Mouse (Mus musculus): ENCODE measurements at regions not wholly inside any gene's neighbourhood (a gene's known extent, or its start where the extent isn't known, plus 50 kb on each side); places are given as distances from the start of the nearest gene placed in this dataset.

DNA sequence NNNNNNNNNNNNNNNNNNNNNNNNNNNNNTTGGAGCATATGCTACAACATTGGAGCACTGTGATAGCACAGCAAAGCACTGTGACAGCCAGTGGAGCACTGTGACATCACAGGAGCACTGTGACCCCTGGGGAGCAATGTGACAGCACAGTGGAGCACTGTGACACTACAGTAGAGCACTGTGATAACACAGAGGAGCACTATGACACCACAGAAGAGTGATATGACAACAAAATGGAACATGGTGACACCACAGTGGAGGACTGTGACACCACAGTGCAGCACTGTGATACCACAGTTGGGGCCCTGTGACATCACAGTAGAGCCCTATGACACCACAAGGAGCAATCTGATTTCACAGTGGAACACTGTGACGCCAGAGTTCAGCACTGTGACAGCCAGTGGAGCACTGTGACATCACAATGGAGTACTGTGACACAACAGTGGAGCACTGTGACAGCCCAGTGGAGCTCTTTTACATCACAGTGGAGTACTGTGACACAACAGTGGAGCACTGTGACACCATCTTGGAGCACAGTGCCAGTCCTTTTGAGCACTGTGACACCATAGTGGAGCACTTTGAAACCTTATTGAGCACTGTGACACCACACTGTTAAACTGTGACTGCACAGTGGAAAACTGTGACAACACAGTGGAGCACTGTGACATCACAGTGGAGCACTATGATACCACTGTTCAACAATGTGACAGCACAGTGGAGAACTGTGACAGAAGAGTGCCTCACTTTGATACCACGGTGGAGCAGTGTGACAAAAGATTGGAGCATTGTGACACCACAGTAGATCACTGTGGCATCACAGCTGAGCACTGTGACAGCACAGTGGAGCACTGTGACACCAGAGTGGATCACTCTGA is 116.9 kb upstream of the Vmn1r2 start:
- TF ChIP-seq CTCF (conservative IDR thresholded peaks at IDR 0.05 in 1 of 2, IDR thresholded peaks at IDR 0.05 in 1 of 2; ENCODE audit: low read depth in 2 of 2, low read length in 2 of 2) (no peak), POLR2A (IDR thresholded peaks at IDR 0.05; ENCODE audit: low read depth, low read length) (no peak), MXI1 (IDR thresholded peaks at IDR 0.05; ENCODE audit: low read depth, low read length) (no peak), EP300 (IDR thresholded peaks at IDR 0.05; ENCODE audit: low read length) (no peak), MAFK (IDR thresholded peaks at IDR 0.05; ENCODE audit: insufficient replicate concordance, low read length) (no peak), SIN3A (IDR thresholded peaks at IDR 0.05; ENCODE audit: low read length) (no peak)

Data from CH12.LX (cell line).